Mouse (Mus musculus): Measurements from ENCODE around the gene Fam222b.
A peak's percentile ranks its signal among the peaks of the same experiment; 100 is the strongest.

The Fam222b gene

DNA sequence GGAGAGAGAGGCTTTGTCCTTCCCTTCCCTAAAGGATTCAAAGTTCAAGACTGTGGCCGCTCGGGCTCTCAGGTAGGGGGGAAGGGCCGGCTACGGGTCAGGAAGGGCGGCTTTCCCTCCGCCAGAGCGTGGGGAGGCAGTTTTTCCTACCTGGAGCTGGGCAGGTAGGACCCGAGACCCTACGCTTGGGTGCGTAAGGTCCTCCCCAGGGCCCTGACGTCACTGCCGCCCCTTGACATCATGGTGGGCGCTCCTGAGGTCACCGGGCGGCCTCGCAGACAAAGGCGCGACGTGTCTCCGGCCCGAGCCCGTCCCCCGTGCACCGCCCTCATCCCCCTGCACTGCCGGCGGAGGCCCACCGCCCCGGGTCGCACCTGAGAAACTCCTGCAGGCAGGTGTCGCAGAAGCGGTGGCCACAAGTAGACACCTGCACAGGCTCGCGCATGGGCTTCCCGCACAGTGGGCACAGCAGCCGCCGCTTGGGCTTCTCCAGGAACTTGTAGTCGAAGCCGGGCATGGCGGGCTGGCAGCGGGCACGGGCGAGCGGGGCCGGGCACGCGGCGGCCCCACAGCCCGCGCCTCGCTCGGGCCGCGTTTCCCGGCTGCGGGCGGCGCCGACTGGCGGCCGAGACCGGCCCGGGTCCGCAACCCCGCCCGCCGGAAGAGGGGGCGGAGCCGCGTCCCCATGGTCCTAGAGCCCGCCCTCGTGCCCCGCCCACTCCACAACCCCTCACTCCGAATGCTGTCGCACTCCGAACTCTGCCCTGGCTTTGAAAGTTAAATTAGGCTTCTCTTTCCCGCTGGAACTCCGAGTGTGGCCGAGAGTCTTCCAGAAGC, 70.7 kb downstream of the Fam222b start, which contains the start of gene Traf4:
Traf4 (minus strand) TSS at position 666 of the 837 bp plus-strand sequence.
- peak; percentile 87 for DNase-seq (ENCODE audit: low spot score)

DNA sequence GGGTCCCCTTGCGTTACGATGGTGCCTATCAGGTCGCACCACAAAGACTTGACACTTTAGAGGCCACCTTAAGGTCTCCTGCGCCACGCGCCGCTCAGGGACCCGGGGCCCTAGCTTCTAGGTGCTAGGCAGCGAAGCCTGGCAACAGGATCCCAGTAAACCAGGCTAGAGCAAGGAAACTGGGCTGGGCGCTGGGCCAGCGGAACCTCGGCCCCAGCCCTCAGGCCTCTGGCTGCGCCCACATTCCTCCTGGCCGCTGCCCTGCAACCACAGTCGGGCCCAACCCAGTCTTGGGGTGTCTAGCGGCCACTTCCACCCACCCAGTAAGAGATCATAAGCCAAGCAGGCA, 71.3 kb downstream of the Fam222b start:
- peak; percentile 73 for DNase-seq (ENCODE audit: low spot score)

DNA sequence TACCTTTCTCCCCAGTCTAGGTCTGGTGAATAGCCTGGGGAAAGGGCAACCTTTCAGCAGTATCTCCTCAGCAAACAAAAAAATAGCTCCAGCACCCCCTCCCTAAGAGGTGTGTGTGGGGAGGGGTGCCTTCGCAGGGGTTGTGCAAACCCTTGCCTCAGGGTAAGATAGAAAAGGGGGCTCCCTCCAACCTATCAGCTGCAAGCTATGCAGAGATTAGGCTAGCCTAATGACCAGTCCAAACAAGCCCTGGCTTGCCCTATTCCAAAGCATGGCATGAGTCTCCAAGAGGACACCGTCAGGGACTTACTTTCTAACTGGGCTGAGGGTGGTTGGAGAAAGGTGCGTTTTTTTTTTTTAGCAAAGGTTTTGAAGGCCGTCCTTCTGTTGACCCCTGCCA, 71.7 kb downstream of the Fam222b start:
- DNase-seq (ENCODE audit: low spot score) = no peak

DNA sequence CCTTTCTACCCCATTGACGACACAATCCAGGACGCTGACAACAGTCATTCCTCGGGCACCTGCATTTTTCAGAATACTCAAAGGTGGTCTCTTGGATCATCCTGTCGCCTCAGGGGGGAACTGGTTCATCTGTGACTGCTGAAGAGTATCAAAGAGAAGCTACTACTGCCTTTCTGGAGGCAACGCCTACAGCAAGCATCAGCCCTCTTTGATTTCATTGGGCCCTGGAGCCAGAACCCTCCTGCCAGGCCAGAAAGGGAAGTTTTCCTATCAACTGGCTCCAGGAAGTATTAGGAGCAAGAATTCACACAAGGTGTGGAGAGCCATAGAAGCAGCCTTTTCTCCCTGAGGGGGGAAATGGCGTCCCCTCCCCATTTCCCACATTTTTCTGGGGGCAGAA, 72.2 kb downstream of the Fam222b start:
- DNase-seq (ENCODE audit: low spot score) = no peak

DNA sequence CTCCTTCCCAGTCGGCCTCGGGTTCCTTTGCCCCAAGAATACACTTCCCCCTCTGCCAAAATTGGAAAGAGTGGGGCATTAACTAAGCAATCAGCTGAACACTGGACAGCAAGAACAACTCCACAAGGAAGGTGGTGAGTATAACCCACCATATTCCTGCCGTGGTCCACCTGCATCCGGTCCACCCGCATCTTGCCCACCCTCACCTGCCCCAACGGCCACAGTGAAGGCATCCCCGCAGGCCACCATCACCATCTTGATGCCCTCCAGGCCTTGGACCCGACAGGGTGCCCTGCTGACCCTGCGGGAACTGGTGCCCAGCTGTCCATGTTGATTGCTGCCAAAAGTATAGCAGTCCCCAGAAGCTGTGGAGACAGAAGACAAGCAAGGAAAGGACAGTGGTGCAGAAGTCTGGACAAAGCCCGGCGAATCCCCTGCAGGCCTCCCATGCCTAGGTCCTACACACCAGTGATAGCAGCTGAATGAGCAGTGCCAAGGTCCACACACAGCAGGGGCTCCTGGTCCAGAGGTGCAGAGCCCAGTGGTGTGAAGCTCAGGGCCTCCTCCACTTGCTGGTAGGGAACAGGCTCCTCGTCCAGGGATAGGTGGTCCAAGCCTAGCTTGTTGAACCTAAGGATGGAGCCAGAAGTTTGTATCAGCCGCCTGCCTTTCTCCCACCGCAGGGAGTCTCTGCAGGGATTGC, 72.9 kb downstream of the Fam222b start:
- DNase-seq (ENCODE audit: low spot score) = no peak

DNA sequence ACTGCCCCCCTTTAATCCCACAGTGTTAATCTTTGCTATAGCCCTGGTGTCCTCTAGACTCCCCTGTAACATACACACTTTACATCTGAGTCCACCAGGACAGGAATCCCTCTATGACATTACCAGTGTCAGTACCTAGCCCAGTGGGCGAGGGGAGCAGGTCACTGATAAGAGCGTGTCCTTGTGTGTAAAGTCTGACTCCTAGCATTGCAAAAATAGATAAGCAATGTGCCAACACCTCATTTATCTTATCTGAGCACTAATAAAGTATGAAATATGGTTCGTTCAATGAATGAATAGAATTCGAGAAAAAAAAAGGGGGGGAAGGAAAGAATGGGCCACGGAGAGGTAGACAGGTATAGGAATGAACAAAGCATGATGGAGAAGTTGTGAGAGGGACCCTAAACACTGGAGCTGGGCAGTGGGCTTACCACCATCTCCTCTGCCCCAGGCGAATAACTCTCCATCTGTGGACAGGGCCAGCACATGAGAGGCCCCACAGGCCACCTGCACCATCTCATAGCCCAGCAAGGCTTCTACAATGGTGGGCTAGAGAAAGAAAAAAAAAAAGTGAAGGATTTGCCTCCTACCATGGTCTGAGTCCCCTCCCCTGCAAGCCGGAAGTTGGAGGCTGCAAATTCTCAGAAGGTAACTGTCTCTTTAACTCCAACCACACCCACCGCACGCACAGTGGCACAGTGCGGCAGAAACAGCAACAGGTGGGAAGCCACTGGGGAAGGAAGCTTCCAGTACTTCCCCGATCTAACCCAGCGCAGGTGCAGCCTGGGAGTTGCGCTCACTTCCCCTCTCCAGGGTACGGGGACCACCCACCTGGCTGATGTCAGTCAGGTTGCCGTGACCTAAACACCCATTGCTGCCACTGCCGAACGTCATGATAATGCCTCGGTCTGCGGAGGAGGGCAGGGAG, 74.3 kb downstream of the Fam222b start:
- DNase-seq (ENCODE audit: low spot score) = no peak

DNA sequence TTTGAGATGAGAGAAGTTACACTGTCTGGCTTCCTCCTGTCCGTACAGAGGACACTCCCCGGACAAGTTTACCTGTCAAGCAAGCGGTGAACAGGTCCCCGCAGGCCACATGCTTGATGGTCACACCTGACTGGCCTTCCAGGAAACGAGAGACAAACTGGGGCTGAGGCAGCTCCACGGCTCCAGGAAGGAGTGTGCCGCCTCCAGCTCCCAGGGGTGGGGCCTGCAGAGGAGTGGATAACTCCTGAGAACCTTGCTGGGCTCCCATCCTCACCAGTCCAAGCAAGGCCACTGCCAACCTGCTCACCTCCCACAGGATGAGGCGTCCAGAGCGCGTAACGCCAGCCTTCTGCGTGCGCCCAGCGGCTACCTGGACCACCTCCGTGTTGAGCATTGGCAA, 75.8 kb downstream of the Fam222b start:
- no peak for DNase-seq (ENCODE audit: low spot score)

DNA sequence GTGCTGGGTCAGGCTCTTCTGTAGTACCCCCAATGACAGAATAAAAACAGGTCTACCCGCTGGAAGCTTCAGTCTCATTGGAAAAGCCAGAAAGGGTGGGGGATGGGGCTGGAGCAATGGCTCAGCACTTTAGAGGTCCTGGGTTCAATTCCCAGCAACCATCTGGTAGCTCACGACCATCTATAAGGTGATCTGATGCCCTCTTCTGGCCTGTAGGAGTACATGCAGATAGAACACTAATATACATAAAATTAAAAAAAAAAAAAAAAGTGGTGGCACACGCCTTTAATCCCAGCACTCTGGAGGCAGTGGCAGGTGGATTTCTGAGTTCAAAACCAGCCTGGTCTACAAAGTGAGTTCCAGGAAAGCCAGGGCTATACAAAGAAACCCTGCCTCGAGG, 76.9 kb downstream of the Fam222b start:
- no peak for DNase-seq (ENCODE audit: low spot score)

DNA sequence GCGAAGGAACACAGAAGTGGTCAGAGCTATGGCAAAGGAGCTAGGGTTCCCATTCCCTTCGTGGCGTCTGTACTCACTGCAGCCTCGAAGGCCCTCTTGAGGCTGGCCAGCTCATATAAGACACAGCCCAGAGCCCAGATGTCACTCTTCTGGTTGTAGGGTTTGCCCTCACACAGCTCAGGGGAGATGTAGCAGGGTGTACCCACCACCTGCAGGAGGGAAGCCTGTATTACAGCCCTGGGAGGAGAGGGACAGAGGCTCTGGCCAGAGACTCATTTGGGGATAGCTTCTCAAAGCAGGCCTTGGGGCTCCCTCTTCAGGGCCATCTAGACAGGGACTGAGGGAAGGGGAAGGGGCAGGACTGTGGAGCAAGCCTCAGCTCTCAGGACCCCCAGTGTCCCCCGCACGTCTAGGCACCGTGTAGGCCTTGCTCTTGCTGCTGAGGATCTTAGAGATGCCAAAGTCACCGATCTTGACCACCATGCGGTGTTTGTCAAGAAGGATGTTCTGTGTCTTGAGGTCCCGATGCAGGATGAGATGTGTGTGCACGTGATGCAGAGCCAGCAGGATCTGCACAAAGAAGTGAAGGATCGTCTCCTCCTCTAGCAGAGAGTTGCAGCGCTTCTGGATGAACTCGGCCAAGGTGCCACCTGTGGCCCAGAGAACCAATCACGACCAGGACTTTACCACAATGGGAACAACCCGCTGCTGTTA, 77.7 kb downstream of the Fam222b start:
- DNase-seq (ENCODE audit: low spot score) = no peak

DNA sequence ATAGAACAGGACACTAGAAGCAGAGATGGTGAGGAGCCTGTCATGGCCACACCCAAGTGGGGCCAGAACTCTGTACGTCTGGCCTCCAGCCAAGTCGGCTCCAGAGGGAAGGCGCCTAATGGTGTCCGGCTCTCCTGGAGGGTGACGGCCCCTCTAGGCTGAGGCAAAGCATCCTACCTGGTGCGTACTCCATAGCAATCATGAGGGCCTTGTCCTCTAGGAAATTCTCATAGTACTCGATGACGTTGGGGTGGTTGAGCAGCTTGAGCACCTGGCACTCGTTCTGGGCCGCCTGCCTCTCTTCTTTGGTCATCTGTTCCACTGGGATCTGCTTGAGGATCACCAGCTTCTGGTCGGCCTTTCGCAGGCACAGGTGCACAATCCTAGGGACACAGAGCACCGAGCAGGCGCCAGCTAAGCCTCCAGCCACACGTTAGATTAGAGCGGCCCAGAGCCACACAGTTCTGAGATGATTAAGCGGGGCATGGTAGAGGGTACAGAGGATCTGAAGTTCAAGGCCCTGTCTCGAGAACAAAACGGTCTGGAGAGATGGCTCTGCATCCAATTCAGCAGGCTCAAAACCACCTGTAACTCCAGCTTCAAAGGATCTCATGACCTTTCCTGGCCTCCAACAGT, 78.4 kb downstream of the Fam222b start:
- no peak for DNase-seq (ENCODE audit: low spot score)

DNA sequence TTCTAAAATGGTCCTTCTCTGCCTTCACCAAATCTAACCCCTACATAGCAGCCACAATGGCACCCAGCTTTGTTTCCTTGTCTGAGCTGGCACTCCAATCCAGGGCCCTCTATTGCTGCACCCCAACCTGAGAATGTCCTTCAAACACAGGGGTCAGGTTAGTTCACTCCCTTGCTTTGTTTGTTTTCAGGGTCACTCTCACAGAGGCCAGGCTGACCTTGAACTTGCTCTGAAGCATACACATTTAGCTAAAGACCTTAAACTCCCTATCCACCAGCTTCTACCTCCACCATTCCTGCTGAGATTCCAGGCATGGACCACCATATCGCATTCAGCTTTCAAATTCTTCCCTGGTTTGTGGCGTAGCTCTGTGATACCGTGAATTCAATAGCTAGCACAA, 80.0 kb downstream of the Fam222b start:
- no peak for DNase-seq (ENCODE audit: low spot score)

DNA sequence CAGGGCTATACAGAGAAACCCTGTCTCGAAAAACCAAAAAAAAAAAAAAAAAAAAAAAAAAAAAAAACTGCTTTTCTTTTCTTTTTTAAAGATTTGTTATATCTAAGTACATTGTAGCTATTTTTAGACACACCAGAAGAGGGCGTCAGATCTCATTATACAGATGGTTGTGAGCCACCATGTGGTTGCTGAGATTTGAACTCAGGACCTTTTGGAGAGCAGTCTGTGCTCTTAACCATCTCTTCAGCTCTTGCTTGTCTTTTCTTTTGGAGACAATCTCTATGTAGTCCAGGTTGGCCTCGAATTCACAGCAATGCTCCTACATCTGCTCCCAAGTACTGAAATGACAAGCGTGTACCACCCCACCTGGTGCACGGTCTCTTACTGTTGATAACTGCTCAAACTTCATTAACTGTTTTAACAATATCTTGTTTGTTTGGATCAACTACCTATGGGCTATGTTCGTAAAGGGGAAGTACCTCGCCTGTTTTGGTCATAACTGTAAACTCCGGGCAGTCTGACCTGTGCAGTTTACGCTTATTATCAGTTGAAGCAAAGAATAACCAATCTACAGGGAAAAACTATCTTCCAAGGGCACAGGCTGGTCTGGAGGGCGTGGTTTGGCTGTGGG, 81.4 kb downstream of the Fam222b start:
- DNase-seq (ENCODE audit: low spot score) = no peak

DNA sequence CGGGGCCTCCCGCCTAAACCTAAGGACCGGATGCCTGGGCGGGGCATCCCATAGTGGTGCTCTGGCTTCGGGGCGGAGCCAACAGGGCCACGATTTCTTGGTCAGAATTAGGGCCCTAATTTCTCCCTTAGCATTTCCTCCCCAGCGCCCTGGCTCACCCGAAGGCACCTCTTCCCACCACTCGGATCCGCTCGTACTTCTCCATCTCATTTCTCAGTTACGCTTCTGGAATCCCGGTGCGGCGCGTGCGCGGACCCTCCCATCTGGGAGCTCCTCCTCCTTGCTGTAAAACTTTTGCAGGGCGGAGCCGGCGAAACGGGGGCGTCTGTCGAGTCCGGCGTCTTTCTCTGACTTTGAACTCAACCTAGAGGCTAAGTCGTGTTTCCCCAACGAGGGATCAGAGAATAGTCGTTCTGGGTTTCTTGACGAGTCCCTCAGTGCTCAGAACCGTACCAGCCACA, 82.0 kb downstream of the Fam222b start, which contains the start of the genes Nek8 and Tlcd1:
Nek8 (minus strand) TSS at position 274 of the 461 bp plus-strand sequence.
Tlcd1 (plus strand) TSS at position 310 of the 461 bp plus-strand sequence.
- peak; percentile 94 for DNase-seq (ENCODE audit: low spot score)

DNA sequence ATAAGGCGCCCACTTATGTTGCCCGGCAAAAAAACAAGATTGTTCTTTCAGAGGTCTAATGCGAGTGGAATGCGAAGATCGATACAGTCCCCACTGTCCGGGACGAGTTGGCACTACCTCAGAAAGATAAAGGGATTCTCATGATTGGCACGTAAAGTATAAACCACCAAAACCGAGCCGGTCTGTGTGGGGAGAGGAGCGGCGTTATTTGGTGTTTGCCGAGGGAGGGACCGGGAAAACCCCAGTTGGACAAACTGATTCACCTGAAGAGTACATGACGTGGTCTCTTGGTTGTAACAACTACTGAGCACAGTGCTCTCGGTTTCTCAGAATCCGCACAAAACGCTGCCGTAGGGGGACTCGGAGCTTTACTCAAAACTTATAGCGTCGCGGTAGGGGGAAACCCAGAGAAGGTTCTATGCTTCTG, 82.5 kb downstream of the Fam222b start:
- DNase-seq (ENCODE audit: low spot score) = no peak

DNA sequence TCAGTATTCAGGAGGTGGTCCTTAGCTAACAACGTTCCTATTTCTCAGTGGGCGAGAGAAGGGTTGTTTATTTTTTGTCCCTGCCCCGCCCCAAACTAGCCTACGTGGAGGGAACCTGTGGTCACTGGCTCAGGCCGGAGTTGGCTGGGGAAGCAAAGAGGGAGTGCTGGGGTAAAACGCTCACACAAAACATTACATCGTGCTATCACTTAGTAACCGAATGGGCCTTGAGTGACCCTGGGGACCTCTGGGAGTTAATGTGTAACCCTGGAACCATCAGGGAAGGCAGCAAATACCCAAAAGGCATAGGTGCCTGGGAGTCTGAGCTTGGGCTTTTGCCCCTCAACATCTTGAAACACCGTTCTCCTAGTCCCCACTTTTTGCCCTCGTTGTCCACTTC, 83.0 kb downstream of the Fam222b start:
- no peak for DNase-seq (ENCODE audit: low spot score)

DNA sequence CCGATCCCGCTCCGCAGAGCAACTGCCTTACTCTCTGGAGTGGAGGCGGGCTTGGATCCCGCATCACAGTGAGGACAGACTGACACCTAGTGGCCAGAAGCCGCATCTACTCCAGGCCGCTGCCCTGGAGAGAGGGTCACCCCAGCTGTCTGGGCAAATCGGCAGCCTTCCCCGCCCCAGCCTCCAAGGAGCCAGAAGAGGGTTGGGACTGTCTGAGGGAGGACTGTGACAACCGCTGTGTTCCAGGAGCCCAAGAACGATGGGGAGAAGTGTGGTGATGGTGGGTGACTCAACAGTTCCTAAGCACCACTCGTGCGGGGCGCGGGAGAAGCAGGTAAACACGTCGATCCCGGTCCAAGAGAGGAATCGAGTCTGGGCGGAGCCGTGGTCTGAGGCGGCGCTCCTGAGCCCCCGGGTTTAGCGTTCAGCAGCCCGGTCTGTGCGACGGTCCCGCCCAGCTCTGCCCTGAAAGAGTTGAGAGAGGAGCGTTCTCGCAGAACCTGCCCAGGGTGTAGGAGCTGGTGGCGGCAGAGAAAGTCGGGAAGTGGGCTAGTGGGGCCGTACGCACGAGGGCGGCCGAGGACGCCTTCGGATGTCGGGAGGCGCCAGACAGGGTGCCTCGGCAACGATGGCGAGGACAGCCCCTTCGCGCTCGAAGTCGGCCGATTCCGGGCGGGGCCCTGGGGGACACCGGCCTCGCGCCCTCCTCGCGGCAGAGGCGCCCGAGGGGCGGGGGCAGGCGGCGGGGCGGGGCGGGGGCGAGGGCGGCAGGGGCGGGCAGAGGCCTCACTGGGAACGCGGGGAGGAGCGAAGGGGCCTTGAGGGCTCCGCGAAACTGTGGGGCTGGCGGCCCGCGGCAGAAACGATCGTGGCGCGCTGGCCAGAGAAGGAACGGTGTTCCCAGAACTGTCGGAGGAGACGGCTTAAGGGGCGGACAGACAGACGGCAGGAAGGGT, 83.7 kb downstream of the Fam222b start:
- peak; percentile 96 for DNase-seq (ENCODE audit: low spot score)

DNA sequence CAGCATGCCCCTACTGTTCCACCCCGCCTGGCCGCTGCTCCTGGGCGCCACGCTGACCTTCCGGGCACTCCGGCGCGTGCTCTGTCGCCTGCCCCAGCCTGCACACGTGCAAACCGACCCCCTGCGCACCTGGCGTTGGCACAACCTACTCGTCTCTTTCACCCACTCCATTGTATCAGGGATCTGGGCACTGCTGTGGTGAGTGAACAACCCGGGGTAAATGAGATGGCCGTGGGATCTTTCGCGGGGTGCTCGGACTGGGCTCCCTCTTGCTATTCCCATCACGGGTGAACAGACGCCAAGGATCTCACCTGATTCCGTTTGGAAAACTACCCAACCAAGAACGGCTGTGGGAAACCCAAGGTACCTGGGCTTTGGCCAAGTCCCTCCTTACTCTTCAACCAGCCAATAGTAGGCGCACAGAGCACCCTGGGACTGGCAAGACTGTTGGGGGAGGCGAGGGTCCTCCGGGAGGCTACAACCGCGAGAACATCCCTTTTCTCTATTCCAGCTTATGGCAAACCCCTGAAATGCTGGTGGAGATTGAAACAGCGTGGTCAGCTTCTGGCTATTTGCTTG, 84.5 kb downstream of the Fam222b start:
- DNase-seq (ENCODE audit: low spot score) = peak; percentile 64

DNA sequence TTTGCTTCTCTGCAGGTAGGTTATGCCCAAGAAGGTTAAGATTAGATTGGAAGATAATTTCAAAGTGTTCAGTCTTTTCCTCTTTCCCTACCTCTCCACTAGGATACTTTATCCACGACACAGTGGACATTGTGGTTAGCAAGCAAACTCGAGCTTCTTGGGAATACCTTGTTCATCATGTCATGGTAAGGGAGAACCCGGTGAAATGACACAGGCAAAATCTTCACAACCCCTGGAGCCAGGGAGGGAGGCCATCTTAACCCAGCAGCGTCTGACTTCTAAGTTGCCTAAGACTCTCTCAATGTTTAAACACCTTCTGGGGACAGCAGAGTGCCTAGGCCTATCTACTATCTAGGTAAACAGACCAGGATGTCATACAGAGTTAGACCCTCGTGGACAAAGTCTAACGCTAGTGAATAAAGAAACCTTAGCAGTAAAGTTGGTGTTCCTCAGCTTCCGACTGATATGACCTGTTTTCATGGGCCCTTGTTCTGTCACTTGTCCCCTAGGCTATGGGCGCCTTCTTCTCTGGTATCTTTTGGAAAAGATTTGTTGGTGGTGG, 85.1 kb downstream of the Fam222b start:
- DNase-seq (ENCODE audit: low spot score) = no peak

Measured in ovary, postnatal 36 days (tissue).